Mouse (Mus musculus): ENCODE results near the gene Fap. TPM values are rescaled to one million over a fixed set of nuclear protein-coding genes. Genes with fewer than 3 reads are reported as not detected.

Gene Fap
- polyA plus RNA-seq, 1 experiment from 2014 or later: 1.7 TPM

Other genes starting within 250 kb of the Fap start
- gene Dpp4, start 161.8 kb downstream of the Fap start, polyA plus RNA-seq (2015; fragmentation: Nextera tagmentation; extraction: Ambion mirVana): 1.2 and 1.4 TPM in 2 replicates
- 0.42 and 0.53 TPM in 2 replicates for gene Gcg, start 90.4 kb downstream of the Fap start, polyA plus RNA-seq (2015; fragmentation: Nextera tagmentation; extraction: Ambion mirVana)
- 1.2 and 1.5 TPM in 2 replicates for gene Ifih1, start 72.2 kb upstream of the Fap start, polyA plus RNA-seq (2015; fragmentation: Nextera tagmentation; extraction: Ambion mirVana)
- 3.3 and 3.7 TPM in 2 replicates for gene Gca, start 90.2 kb upstream of the Fap start, polyA plus RNA-seq (2015; fragmentation: Nextera tagmentation; extraction: Ambion mirVana)